Mouse (Mus musculus) neural tube, embryonic 15.5 days (tissue): ENCODE data around the gene Prdm13. TPM values are rescaled to one million over a fixed set of nuclear protein-coding genes. Genes with fewer than 3 reads are reported as not detected.

Experiments used
- ATAC-seq: fragments of 200-750 bp; cut with Nextera tagmentation; 2 replicates; pipeline ENCODE4 v1.8.0; 2017; ENCODE audit warnings: mild to moderate bottlenecking, moderate TSS enrichment, moderate library complexity; ENCODE audit not compliant: low FRiP score
- H3K27ac ChIP-seq: fragments of 300-500 bp; sonication (generic); replicated peaks from 2 replicates; pipeline ENCODE4 v1.5.1; 2015; ENCODE audit warnings: mild to moderate bottlenecking, inconsistent platforms
- H3K27me3 ChIP-seq: fragments of 300-500 bp; sonication (generic); replicated peaks from 2 replicates; pipeline ENCODE4 v1.6.1; 2015; ENCODE audit warnings: inconsistent platforms
- H3K36me3 ChIP-seq: fragments of 300-500 bp; sonication (generic); 2 replicates; pipeline ENCODE4 v1.6.1; 2015; ENCODE audit warnings: inconsistent platforms
- H3K4me1 ChIP-seq: fragments of 300-500 bp; sonication (generic); 2 replicates; pipeline ENCODE4 v1.6.1; 2015; ENCODE audit warnings: inconsistent platforms
- H3K4me2 ChIP-seq: fragments of 300-500 bp; sonication (generic); 2 replicates; pipeline ENCODE4 v1.6.1; 2015; ENCODE audit warnings: inconsistent platforms, mild to moderate bottlenecking, moderate library complexity
- H3K4me3 ChIP-seq: fragments of 300-500 bp; sonication (generic); replicated peaks from 2 replicates; pipeline ENCODE4 v1.5.1; 2015; ENCODE audit warnings: mild to moderate bottlenecking, inconsistent platforms
- H3K9ac ChIP-seq: fragments of 300-500 bp; sonication (generic); replicated peaks from 2 replicates; pipeline ENCODE4 v1.6.1; 2015; ENCODE audit warnings: mild to moderate bottlenecking, inconsistent platforms
- H3K9me3 ChIP-seq: fragments of 300-500 bp; sonication (generic); replicated peaks from 2 replicates; pipeline ENCODE4 v1.6.1; 2016; ENCODE audit warnings: inconsistent platforms
- WGBS: fragments of 180-500 bp; shearing (Covaris S2); methylation state at CpG from one replicate; pipeline ENCODE4 v1.1.7; 2015; ENCODE audit warnings: mixed read lengths; 5-methylcytosine and 5-hydroxymethylcytosine counted together
- polyA plus RNA-seq: library from polyadenylated mRNA; unstranded; fragments of >200 nt; fragmentation: Nextera tagmentation; extraction: Ambion mirVana; gene quantifications from 2 replicates; pipeline ENCODE4 v1.2.1, GENCODE M21; 2015

Prdm13 gene
- polyA plus RNA-seq, 1 experiment from 2014 or later, result 0.24 TPM

DNA sequence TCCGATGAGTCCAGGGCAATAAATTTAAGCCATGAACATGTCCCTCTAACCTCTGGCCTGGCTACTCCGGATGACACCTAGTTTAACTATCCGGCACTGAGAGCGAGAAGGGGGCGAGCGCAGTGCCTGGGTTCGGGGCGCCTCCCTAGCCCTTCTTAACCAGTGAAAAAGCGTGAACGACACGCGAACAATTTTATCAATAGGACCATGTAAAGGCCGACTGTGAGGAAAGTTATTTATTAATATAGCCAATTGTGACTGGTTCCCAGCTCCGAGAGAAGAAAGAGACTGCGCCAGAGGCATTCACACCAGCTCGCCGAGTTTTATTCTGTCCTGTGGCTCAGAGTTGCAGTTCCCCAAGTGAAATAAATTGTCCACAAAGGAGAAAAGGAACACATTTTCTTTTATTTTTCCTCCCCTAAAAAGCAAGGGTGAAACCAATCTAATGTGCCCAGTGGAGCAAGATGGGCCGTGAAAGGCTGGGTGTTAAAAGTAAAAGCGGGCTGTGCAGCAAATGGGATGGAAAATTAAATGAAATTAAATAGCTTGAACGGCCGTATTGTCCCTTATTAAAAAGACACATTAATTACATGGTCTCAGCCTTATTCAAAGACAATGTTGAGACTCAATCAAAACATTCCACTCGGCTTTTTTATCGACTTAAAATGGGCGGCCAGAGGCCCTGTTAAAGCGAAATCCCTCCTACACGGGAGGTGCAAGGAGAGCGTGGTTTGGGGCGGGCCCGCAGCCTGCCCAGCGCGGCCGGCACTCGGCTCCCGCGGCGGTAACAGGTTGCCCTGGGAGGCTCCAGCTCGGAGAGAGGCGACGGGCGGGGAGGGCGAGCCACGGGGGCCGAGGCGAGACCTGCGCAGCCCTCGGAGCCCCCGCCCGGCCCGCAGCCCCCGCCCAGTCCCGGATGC, 2.3 kb upstream of the Prdm13 start:
- Histone ChIP-seq H3K4me2 (peak overlapping the region; percentile 89), H3K27ac (peak overlapping the region; percentile 61), H3K36me3 (no peaks in the 10 kb centered on the region), H3K4me1 (peaks cover 26% of the 10 kb centered on the region), H3K4me3 (peak overlapping the region; percentile 46), H3K9me3 (no peaks in the 10 kb centered on the region), H3K27me3 (peaks cover 84% of the 10 kb centered on the region), H3K9ac (peak overlapping the region; percentile 46)
- under 1% methylated on average over 47 of the region's 51 CpGs for WGBS
- peak; percentile 73 for ATAC-seq

DNA sequence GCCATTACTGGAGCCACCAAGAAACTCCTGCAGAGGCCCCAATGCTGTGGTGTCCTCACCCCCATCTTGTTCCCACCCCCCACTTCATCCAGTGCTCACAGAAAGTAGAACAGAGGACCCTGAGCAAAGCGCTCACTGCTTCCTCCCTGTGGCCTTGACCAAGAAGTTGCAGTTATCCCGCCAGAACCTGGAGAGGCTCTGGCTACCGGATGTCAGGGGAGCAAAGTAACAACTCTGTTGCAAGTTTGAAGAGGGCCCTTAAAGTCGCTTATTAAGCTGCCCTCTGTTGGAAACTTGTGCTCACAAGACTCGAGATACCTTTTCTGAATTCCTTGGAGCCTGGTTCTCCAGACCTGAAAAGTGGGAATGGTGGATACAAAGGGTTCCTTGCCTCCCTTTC, 1.2 kb upstream of the Prdm13 start:
- Histone ChIP-seq H3K4me2 (no peak overlapping the region), H3K27me3 (peaks cover 86% of the 10 kb centered on the region), H3K4me1 (peaks cover 26% of the 10 kb centered on the region), H3K9me3 (no peaks in the 10 kb centered on the region), H3K9ac (no peak overlapping the region), H3K27ac (no peak overlapping the region), H3K36me3 (no peaks in the 10 kb centered on the region), H3K4me3 (no peak overlapping the region)
- 2% methylated on average over 5 of the region's 5 CpGs for WGBS
- no peak for ATAC-seq

DNA sequence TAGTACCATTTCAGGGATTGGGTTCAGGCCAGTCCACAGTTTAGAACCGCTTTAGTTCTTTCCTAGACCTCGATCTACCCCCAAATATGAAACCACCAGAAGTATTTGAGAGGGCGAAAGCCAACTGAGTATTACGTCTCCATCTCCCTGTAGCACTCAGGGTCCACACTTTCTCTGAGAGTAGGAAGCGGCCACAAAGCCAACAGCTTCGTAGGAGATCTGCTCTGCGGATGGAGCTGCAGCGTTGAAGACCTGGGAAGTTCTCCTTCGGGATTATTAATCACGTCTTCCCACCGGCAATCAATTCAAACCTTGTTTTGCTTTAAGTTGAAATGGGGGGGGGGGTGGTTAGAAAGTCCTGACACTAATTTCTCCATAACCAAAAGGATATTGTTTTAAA, 653 bp upstream of the Prdm13 start:
- Histone ChIP-seq H3K27ac (no peak overlapping the region), H3K4me3 (no peak overlapping the region), H3K36me3 (no peaks in the 10 kb centered on the region), H3K27me3 (peaks cover 86% of the 10 kb centered on the region), H3K9ac (no peak overlapping the region), H3K4me1 (peaks cover 26% of the 10 kb centered on the region), H3K4me2 (no peak overlapping the region), H3K9me3 (no peaks in the 10 kb centered on the region)
- ATAC-seq, result no peak
- WGBS, result 1% methylated on average over 11 of the region's 11 CpGs

DNA sequence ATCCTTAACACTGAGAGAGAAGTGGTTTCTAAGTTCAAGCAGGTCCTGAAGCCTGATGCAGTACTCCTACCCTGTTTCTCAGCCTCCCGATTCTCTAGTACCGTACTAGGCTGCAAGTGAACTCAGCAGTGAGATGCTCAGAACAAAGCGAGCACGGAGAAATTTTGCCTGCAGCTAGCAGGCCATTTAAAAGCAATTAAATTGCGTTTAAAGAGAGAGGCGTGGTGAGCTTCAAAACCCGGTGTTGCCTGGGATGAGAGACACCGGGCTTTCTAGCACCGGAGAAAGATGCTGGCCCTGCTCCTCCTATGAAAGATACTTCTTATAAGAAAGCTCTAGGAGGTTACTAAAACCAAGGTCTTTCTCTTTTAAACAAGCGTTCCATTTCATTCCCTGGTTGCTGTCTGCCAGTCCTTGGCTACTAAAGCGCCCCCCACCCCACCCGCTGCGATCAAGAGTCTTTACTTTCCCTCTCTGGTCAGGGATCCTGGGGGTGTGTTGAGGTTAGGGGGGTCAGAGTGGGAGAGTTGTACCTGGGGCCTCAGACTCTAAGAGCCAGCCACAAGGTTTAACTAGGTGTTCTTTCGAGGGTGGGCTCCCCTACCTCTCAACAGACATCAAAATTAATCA, 1.3 kb downstream of the Prdm13 start:
- peaks cover 23% of the 10 kb centered on the region for H3K4me1 ChIP-seq
- peak overlapping the region; percentile 8; the same call in 1 of the 2 replicates for H3K4me3 ChIP-seq
- H3K27ac ChIP-seq, result no peak overlapping the region
- H3K4me2 ChIP-seq, result peak overlapping the region; percentile 25; the same call in 1 of the 2 replicates
- no peak for ATAC-seq
- H3K9ac ChIP-seq, result no peak overlapping the region
- H3K36me3 ChIP-seq, result no peaks in the 10 kb centered on the region
- H3K27me3 ChIP-seq, result peaks cover 86% of the 10 kb centered on the region
- WGBS, result under 1% methylated on average over 14 of the region's 14 CpGs
- H3K9me3 ChIP-seq, result no peaks in the 10 kb centered on the region

DNA sequence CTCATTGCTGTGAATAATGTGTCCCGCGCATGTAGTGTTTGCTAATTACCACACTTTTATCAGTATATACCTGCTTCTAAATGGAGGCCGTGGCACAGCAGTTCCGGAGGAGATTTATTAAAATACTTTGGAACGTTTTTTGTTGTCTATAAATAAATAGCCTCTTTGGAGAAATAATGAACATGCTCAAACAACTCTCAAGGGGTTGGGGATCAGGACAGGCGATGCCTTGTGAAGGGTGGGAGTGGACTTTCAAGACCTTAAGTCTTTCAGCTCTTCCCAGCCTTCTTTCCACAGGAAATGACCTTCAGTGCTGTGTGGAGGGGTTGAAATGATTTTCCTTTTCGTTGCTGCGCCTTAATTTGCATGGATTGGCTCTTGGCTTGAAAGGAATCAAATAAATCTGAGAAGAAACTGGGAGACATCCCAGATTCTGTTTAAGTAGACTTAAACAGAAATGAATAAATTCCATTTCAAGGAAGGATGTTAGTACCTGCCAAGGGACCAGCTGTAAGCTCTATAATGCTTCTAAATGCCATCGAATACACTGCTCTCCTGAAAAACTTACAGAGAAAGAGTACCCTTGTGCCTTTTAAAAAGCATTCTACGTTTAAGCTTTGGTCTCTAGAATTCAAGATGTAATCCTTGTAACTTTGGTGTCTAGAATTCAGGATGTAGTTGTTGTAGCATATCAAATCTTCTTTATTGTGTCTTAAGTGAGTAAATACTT, 3.2 kb downstream of the Prdm13 start:
- 21% methylated on average over 10 of the region's 10 CpGs for WGBS
- Histone ChIP-seq H3K4me3 (no peak overlapping the region), H3K36me3 (no peaks in the 10 kb centered on the region), H3K9ac (no peak overlapping the region), H3K9me3 (no peaks in the 10 kb centered on the region), H3K4me1 (peaks cover 29% of the 10 kb centered on the region), H3K27me3 (peaks cover 98% of the 10 kb centered on the region), H3K4me2 (no peak overlapping the region), H3K27ac (no peak overlapping the region)
- no peak for ATAC-seq

DNA sequence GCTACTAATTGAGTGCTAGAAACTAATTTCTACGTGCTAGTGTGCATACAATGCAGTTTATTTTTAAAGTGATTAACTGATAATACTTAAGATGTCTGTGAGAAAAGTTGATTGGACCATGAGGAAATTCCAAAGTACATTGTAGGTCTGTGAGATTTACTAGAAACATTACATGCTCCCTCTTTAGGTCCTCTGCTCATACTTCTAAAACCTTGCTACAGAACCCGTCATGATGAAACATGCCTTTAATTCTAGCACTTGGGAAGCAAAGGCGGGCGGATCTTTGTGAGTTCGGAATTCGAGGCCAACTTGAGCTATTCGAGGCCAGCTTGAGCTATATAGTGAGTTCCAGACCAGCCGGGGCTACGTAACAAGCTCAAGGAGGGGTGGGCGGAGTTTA, 4.8 kb downstream of the Prdm13 start:
- no peak overlapping the region for H3K4me3 ChIP-seq
- H3K9ac ChIP-seq, result no peak overlapping the region
- peaks cover 97% of the 10 kb centered on the region for H3K27me3 ChIP-seq
- no peak overlapping the region for H3K4me2 ChIP-seq
- H3K36me3 ChIP-seq, result no peaks in the 10 kb centered on the region
- WGBS, result 10% methylated on average over 10 of the region's 10 CpGs
- no peaks in the 10 kb centered on the region for H3K9me3 ChIP-seq
- no peak overlapping the region for H3K27ac ChIP-seq
- H3K4me1 ChIP-seq, result peaks cover 29% of the 10 kb centered on the region
- ATAC-seq, result no peak

DNA sequence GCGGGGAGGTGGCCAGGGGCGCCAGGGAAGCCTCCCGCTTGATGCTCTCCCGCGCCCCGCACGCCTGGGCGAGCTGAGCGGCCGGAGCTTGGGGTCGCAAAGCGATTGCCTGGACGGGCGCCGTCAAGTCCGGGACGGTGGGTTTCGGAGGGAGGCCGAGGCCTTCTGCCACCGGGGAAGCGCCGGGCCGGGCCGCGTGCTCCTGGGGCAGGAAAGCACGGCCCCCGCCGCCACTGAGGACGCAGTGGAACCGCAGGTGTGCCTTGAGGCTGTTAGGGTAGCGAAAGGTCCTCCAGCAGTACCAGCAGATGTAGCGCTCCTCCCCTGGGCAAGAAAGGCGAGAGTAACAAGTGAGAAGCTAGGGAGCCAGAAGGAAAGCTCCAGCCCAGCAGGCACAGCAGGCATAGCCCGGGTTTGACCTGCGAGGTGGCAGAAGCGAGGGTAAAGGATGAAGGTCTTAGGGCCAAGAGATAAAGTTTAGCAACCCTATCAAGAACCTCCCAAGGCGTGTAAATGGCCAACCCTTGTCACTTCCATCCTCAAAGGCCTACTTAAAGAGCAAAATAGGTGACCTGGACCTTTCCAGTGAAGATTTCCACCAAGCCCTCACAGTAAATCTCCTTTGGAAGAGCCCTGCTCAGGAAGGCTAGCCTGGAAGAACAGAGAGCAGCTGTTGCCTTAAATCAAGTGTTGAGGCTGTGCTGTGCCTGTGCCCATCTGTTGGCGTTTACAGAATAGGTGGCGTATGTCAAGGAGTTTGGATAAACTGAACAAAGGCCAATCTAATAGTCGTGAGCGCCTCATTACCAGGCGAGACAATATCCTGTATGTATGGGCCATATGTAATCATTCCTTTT, 5.9 kb downstream of the Prdm13 start:
- WGBS, result 3% methylated on average over 42 of the region's 42 CpGs
- Histone ChIP-seq H3K4me3 (peak overlapping the region; percentile 44), H3K9me3 (no peaks in the 10 kb centered on the region), H3K36me3 (no peaks in the 10 kb centered on the region), H3K4me1 (peaks cover 22% of the 10 kb centered on the region), H3K4me2 (peak overlapping the region; percentile 65), H3K9ac (0 out of 2 replicates have a peak overlapping the region, but pooled peaks have one; percentile 10), H3K27me3 (peaks cover 94% of the 10 kb centered on the region), H3K27ac (no peak overlapping the region)
- no peak for ATAC-seq

DNA sequence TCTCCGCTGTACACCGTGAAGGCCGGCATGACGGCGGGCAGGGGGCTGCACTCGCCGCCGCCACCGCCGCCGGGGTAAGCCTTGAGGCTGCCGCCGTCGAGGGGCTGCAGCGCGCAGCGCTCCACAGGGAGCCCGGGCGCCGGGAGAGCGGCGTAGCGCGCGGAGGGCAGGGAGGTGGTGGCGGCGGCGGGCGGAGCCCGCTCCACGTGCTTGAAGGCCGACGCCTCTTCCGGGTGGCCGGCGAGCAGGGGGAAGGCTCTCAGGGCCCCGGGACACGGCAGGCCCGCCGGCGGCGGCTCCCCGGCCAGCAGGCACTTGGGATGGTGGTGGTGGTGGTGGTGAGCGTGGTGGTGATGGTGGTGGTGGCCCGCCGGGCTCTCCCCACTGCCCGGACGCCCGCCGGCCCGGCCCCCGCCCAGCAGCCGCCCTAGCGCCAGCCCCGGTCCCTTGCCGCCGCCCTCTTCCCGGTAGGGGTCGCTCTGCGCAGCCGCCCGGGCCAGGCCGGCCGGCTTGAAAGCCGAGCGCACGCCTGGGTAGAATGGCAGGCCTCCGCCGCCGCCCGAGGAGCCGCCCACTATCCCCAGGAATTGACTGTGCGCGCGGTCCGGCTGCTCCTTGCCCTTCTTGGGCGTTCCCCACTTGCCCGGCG, 6.7 kb downstream of the Prdm13 start:
- WGBS, result under 1% methylated on average over 60 of the region's 79 CpGs
- H3K4me1 ChIP-seq, result peaks cover 19% of the 10 kb centered on the region
- H3K4me2 ChIP-seq, result peak overlapping the region; percentile 65
- no peak overlapping the region for H3K27ac ChIP-seq
- H3K36me3 ChIP-seq, result no peaks in the 10 kb centered on the region
- no peaks in the 10 kb centered on the region for H3K9me3 ChIP-seq
- H3K9ac ChIP-seq, result 0 out of 2 replicates have a peak overlapping the region, but pooled peaks have one; percentile 10
- peak; percentile 73 for ATAC-seq
- H3K27me3 ChIP-seq, result peaks cover 95% of the 10 kb centered on the region
- H3K4me3 ChIP-seq, result peak overlapping the region; percentile 44

DNA sequence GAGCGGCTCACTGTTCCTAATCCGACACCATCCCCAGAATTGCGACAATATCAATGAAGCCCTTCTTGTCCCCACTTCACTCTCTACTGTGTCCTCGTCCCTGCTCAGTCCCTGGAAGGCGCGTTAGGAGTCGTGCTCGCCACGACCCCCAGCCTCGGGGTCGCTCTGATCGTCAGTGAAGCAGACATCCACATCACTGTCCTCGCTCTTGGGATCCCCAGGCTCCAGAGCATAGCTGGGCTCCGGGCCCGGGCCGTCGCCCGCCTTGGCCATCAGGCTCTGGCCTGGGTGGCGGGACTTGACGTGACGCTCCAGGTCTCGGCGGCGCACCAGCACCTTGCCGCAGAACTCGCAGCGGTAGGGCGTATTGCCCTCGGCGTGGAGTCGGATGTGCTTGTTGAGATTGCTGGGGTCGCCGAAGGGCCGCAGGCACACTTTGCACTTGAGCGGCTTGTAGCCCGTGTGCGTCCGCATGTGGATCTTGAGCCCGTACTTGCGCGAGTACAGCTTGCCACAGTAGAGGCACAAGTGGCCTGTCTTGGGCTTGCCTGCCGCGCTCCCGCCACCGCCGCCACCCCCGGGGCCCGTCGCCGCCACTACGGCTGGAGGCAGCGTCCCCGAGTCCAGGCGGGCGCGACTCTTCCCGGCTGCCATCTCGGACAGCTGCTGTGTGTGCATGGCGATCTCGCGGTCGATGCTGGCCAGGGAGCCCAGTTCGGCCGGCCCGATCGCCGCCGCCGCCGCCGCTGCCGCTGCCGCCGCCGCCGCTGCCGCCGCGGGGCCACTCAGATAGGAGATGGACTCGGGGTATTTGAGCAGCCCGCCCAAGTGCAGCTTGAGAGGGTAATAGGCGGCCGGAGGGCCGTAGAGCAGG, 7.4 kb downstream of the Prdm13 start:
- H3K4me3 ChIP-seq, result peak overlapping the region; percentile 44
- peaks cover 91% of the 10 kb centered on the region for H3K27me3 ChIP-seq
- ATAC-seq, result peak; percentile 31; the same call in 1 of the 2 replicates
- WGBS, result 2% methylated on average over 82 of the region's 84 CpGs
- H3K9me3 ChIP-seq, result no peaks in the 10 kb centered on the region
- H3K4me2 ChIP-seq, result peak overlapping the region; percentile 65
- H3K27ac ChIP-seq, result no peak overlapping the region
- peaks cover 21% of the 10 kb centered on the region for H3K4me1 ChIP-seq
- no peaks in the 10 kb centered on the region for H3K36me3 ChIP-seq
- H3K9ac ChIP-seq, result no peak overlapping the region

DNA sequence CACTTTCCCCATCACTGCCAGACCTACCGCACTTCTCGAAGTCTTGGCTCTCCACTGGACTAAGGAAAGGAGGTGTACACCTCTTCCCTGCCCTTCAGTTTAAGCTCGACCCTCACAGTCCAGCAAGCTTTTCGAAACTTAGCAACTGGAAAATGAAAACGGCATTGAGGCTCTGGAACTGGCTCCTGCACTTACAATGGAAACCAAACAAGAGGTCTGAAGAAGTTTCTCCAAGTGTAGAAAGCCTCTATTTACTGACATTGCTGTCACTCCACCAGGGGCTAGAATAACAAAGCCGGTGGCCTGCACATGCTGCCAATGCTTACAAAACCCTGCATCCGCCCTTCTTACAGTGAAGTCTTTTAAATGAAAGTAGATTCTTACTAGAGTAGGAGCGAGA, 11.1 kb downstream of the Prdm13 start:
- 17% methylated on average over 8 of the region's 8 CpGs for WGBS
- ATAC-seq, result no peak
- H3K4me1 ChIP-seq, result peaks cover 21% of the 10 kb centered on the region
- H3K27ac ChIP-seq, result no peak overlapping the region
- no peaks in the 10 kb centered on the region for H3K9me3 ChIP-seq
- H3K36me3 ChIP-seq, result no peaks in the 10 kb centered on the region
- no peak overlapping the region for H3K4me2 ChIP-seq
- H3K9ac ChIP-seq, result no peak overlapping the region
- no peak overlapping the region for H3K4me3 ChIP-seq
- H3K27me3 ChIP-seq, result peaks cover 73% of the 10 kb centered on the region
